Mouse (Mus musculus) T-cell, adult 2 months (primary cell): Measurements from ENCODE around the gene Nfia.

Source experiments
- DNase-seq: peaks from one replicate; pipeline ENCODE4 v3.0.0; 2022; ENCODE audit warnings: low spot score

Nfia gene

DNA sequence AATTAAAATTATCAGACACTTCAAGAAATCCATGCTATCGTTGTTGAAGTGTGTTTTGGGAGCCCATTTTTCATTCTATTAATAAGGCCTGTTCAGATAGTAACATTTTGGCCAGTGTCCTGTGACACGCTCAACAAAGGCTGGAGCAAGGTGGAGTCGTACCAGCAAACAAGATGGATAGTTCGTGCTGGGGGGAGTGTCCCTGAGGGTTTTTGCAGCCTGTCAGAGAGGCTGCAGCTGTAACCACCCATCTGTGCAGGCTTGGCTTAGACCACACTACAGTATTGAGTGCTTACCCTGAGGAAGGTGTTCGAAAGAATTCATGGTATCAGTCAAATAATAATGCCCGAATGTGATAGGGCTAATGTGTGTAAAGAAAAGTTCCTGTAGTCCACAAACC lies 139.6 kb downstream of the Nfia start:
- DNase-seq, result no peak

DNA sequence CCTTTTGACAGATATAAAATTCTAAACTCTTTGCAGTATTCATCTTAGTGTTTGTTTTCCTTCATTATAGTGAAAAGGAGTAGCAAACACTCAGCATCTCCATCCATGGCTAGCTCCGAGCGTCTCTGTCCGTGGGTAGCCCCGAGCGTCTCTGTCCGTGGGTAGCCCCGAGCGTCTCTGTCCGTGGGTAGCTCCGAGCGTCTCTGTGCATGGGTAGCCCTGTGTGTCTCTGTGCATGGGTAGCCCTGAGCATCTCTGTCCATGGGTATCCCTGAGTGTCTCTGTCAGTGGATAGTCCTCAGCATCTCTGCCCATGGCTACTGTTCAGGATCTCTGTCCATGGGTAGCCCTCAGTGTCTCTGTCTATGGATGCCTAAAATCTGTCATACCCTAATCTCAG lies 140.0 kb downstream of the Nfia start:
- no peak for DNase-seq

DNA sequence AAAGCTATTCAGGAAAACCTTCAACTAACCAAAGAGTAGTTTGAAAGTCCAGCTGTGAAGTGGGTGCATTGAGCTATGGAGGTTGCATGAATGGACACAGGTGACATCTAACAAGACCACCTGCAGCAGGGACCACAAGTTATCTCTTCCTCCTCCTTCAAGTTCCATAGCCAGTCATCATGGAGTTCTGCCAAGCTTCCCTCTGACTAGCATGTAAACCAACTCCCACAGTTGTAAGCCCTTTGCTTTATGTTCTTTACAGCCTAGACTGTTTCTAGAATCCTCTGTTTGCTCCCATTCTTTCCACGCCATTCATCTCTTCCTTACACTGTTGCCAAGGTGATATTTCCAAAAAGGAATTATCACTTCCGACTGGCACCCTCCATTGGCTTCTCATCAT lies 141.8 kb downstream of the Nfia start:
- DNase-seq, result no peak

DNA sequence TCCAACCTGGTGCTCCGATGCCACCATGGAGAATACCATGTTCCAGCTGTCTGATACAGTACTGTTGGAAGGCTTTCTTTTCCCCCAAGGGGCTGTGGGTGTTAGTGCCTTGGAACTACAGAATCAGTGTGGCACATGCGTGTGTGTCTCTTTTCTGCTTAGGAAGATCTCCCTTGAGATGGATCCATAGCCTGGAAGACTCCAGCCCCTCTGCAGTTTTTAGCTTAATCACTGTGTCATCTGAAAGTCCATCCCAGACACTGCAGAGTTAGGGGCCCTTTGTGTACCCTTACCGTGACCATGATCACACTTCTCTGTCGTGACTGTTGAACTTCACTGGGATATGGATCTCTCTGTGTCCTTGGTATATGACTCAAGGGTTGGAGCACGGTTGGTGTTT lies 142.2 kb downstream of the Nfia start:
- DNase-seq, result no peak

DNA sequence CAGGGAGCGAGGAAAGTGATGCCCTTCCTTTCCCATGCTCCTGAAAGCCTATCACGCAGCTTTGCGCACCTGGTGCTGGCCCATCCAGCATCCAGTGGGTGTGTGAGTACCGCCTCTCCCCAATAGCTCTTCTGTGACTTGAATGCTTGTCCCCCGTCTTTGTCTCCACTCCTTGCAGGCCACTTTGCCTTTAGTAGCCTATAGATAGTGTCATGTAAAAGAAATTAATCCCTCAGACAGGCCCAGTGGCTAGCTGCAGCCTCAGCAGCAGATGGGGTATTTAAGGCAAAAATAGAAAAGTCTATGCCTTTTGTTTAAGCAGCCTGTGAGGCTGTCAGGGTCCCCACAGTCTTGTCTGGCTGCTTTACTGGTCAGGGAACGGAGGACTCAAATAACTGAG lies 145.0 kb downstream of the Nfia start:
- DNase-seq, result no peak

DNA sequence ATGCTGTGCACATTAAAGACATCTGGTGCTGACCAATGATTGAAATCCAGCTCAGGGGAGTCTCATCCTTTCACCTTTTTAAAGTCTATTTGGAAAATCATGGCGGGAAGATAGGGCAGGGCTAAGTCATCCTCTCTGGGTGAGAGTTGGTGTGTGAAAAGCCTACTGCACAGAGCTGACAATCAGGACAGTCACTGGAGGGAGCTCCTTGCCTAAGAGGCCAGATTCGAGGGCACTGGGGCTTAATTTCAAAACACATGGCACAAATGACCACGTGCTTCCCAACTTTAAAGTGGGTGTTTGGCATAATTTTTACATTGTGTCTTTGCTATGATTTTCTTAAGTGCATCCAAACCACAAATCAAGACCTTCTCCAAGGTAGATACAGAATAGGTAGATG lies 146.1 kb downstream of the Nfia start:
- DNase-seq, result no peak

DNA sequence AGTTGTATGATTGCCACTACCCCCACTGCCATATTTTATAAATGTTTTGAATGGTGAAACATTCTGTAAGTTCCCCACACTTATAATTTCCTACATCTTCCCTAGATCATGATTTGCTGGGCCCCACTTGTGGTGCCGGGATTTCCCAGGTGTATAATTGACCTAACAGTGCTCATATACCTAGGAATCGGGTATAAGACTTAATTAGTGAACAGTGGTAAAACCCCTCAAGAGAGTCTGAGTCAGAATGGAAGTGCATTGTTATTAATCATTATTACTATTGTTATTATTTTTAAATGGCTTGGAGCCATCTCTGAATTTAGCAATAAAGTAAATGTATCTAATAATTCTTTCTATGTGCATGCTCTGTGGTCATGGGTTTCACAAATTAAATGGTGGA lies 147.2 kb downstream of the Nfia start:
- DNase-seq, result no peak

DNA sequence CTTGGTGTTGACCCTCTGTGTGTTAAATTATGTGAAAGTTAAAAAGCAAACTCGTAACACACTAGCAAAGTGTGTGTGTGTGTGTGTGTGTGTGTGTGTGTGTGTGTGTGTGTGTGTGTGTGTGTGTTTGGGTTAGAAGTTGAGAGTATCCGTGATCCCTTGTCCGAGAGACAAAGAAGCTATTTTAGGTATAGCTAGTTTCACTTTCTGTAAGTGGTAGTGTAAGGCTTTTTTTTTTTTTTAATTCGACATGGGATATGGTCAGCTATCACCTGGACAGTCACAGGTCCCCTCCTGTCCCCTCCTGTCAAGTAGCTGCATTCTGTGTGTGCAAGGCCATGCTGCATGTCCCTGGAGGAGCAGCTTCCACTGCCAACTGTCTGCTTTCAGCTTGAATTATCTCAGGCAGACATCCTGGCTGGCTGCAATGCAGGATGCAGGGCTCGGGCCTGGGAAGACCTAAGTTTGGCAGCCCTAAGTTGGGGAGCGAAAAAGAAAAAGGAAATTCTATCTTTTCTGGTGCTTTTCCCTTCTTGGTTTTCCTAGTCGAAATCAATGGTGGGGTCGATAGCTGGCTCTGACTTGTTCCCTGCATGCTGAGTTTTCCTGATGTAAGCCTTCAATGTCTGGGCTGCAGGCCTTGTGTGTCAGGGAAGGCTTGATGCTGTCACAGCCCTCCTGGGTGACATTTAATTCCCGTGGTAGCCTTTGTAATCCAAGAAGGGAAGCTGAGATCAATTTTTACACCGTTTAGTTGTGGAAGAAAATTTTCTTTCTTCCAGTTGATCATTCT lies 147.9 kb downstream of the Nfia start:
- DNase-seq, result no peak

DNA sequence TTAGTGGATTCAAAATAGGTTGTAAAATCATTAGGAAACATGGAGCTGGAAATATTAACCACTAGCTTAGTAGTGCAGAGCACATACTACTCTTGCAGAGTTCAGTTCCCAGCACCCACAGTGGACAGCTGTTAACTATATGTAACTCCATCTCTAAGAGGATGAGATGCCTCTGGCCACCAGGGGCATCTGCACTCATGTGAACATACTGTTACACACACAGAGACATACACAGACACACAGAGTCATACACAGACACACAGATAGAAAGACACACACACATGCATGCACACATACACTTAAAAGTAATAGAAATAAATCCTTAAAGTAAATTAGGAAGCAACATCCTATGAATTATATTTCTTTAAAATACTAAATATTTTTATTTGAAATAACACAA lies 149.1 kb downstream of the Nfia start:
- no peak for DNase-seq

DNA sequence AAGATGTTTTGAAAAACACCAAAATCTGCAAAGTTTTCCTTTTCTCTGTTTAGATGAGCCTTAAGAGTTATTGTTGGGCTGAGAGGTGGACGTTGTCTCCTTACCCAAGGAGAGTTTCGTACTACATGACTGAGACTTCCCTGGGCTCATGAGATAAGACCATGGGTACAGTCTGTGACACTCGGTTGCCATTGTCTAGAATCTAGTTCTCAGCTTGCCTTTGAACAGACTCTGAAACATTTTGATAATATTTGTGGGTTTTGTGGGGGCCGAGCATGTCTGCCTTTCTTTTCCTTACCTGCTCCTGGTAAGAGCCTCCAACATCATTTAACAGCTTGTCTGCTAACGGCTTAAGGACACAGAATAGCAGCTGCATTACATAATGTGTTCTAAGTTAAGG lies 150.7 kb downstream of the Nfia start:
- no peak for DNase-seq

DNA sequence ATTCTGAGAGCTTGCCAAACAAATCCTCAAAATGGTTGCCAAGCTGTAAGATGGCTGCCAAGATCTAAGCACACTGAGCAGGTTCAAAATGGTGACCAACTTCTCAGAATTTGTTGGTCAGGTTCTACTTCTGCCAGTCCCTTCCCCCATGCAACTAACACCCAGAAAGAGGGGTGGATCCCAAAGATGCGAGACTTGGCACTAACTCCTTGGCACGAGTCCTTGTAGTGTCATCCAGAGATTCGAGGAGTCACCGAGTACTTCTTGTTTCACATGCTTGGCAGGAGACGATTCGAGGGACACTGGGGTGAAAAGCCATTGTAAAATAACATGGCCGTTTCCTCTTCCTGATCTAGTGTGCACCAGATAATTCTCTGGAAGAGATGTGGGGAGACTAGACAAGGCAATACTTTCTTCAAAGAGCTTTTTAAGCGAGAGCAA lies 151.4 kb downstream of the Nfia start:
- no peak for DNase-seq

DNA sequence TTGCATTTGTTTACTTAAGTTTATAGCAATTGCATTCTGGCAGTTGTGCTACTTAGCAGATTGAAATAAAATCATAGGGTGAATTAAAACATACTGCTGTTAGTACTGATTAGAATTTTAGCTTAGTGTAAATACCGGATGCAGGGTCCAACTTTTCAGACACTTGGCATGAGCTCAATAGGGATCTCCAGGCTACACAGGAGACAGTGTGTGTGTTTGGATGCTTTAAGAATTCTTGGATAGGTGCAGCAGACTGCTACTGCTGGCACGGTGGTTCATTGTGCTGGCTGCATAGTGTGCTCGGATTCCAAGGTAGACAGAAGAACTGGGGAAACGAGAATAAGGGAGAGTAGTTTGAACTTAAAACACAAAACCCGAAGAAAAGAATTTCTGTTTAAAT lies 151.9 kb downstream of the Nfia start:
- no peak for DNase-seq

DNA sequence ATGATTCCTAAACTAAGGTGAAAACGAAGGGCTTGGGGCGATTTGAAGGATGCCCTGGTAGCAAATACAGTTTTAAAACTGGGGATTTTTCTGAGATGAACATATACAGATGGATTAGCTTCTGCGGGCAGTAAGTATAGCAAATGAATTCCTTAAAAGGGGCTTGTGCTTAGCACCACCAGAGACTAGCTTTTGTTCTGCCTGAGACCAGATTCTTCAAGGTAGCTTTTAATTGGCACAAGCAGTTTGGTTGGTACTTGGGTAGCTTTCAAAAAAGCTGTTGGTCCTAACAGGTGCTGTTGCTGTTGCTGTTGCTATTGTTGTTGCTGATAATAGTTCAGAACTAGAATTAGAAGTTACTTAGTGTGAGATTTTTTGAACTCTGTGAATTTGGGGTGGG lies 152.3 kb downstream of the Nfia start:
- DNase-seq, result no peak

DNA sequence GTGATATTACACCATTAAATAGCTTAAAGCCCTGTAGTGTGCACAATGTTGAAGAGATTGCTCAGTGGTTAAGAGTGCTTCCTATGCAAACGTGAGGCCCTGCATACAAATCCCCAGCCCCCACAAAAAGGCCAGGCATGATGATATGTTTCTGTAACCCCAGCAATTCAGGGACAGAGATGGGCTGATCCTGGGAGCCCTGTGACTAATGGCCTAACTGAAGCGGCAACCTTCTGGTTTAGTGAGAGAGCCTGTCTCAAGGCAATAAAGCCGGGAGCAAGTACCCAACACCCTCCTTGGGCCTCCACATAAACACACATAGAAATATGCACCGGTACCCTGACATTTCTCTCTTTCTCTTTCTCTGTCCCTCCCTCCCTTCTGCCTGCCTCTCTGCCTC lies 153.1 kb downstream of the Nfia start:
- DNase-seq, result no peak

DNA sequence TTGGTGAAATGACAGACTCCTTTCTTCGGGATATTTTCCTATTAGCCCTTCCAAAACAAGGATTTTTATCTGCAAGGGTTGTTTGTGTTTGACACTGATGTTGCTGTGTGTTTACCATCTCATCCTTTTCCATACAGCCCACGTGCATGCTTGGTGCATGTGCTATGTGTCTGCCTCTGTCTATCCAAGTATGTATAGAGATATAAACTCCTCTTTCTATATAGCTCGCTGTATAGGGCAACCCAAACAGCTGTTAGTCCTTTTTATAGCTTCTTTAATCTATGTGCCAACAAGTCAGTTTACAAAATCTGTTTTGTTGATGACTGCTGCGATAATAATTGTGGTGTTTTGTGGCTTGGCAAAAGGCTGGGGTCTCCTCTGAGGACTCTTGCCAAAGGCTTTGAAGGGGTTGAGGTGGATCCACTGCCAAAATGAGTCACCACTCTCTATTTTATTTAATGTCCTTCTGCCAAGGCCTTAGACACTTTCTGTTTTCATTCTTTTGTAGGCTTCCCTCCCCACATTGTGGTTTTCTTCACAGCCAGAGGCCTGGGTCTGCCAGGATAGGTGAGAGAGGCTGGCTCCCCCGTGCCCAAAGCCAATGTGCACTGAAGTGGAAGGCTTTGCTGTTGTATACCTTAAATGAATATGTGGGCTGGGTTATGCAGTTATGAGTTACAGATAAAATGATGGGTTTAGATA lies 154.2 kb downstream of the Nfia start:
- DNase-seq, result no peak

DNA sequence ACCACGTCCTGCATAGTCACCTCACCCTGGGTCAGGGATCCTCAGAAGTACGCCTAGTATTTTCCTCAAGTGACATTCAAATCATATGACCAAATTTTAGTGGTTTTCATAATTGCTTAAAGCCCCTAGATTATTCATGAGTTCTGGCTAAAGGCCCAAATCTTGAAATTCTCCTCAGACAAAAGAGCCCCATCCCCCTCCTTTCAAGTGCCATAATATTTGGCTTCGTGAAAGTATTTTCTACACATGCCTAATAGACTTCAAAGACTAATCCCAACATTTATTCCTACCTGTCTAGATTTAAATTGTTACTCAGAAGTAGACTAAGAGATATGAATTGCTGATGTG lies 154.7 kb downstream of the Nfia start:
- DNase-seq, result no peak

DNA sequence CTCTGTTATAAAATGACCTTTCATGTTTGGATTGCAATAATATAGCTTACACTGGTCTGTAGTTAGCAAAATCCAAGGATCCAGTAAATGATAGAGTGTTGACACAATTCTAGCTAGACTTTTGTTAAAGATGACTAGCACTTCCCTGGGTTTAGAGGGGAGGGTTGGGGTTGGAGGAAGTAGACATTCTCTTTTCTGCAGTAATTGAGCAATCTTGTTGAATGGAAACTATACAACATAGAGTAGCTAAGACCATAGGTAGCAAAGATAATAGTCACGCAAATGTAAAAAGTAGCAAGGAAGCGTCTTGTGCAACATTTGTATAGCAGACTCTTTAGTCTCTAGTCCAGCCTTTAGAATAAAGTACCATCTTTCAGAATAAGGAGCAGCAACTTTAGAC lies 163.8 kb downstream of the Nfia start:
- no peak for DNase-seq

DNA sequence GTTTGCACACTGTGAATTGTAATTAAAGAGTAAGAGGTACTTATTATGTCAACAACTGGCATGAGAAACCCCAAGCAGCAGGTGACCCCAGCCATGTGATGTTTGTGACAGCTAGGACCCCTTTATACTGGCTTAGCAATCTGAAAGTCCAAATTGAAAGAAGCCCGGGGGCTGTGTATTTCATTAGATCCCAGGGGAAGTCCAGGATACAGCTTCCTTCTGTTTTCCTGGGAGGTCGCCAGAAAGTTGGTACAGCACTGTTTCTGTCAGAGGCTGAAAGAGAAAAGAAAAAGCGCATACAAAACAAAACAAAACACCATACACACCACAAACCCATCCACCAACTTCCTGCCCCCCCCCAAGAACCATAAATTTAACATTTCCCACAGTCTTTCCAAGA lies 164.4 kb downstream of the Nfia start:
- no peak for DNase-seq

DNA sequence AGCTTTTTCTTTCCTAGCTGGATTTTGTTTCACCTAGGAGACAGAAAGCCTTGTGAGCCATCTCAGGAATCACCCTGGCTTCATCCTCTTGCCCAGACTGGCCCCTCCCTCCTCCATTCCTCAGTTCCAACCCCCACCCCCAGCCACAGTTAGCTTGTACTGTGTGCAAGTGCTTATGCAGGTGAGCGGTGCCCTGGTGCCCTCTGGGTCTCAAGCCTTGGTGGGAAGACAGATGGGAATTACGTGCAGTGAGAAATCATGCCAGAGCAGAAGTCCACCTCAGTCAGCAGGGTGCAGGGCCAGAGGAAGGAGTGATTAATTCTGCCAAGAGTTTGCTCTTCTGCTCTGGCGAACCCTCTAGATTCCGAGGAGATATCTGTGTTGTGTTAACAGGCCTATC lies 167.0 kb downstream of the Nfia start:
- no peak for DNase-seq

DNA sequence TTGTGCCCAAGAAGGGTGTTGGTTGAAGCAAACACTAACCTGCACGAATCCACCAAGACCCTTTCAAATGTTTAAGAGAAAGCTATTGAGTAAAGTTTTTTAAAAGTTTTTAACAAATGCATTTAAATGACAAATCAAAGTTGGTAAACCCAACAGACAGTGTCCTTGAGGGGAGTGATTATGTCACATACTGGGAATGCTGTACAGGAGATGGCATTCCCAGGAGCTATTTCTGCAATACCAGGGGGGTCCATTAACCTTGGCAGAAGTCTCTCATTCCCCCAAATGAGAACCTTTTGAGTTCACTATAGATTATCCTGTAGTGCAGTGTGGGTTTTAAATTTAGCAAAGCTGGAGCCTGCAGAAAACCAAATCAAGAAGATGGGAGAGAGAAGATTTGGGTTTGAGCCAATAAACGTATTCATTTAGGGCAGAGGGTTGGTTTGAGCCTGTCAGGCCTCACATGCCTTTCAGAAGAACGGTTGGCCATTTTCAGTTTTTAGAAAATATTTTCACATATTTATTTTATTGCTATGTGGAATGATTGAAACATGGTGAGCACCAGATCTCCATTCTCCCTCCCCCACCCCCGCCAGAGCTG lies 167.5 kb downstream of the Nfia start:
- DNase-seq, result no peak

DNA sequence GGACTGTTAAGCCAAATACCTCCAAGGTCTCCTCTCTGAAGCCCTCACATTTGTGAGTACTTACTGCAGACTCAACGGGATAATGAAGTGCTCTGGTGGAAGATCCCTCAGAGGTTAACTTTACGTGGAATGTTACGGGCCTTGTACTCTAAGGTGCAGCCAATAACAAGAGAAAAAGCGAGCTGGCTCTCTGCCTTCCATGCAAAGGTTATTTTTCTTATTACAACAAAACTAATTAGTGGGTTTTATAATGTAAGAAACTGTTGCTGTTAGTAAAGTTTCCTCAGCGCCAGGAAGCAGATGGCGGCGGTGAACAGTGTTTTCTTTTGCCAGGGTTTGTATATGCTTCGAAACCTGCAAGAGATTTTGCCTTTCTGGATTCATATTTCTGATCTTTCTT lies 169.1 kb downstream of the Nfia start:
- no peak for DNase-seq

DNA sequence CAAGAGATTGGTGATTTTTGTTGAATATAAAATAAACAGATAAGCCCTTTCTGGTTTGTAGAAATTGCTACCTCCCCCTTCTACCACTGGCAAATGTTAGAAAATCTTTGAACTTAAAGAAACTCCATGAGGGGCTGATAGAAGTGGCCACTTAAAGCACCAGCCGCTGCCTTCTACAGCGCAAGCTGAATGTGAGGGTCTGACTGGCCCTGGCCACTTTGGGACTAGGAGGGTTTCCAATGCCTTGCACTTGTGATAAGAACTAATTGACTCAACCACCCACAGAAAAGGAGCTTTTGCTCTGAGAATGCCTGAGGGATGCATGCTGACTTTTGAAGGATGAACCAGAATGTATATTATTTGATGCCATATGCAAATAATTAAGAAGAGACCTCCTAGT lies 171.8 kb downstream of the Nfia start:
- no peak for DNase-seq

DNA sequence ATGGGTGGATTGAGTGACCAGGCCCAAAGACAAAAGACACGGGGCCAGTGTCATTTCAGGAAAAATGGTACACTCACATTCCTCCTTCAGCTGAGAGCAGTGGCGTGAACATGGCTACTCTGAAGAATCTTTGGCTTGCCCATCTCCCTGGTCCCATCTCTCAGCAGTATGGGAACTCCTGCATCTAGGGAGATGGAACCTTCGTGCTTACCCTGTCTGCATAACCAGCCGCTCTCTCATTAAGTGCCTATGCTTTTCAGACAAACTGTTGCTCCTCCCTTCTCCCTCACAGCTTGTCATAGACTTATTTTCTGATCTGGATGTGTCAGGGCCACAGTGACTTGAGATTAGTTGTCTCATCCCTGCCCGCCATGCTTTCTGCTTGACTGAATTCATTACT lies 174.9 kb downstream of the Nfia start:
- DNase-seq, result no peak

DNA sequence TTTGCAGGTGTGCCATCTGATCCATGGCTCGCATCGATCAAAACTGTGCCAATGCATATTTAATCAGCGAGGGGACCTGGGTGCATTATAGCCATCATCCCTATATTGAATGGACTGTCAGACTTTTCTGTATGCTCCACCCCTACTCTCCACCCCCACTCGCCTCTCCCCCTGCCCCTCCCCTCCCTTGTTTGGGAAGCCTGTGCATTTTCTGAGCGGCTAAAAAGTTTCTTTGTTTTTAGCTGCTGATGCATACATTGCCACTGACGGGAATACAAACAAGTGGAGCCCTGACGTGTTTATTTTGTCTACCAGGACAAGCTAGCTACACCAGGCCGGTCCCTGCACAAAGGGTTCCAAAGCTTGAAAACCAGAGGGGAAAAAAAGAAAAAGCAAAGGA lies 175.7 kb downstream of the Nfia start:
- no peak for DNase-seq
